Mouse (Mus musculus) liver, adult (tissue): ENCODE results near the gene Prdm11.

Experiments used
- GATA4 ChIP-seq: IDR thresholded peaks from 2 replicates; pipeline ENCODE4 v1.6.1; 2014; ENCODE audit warnings: mild to moderate bottlenecking, low read length; ENCODE audit not compliant: insufficient replicate concordance

Gene Prdm11

DNA sequence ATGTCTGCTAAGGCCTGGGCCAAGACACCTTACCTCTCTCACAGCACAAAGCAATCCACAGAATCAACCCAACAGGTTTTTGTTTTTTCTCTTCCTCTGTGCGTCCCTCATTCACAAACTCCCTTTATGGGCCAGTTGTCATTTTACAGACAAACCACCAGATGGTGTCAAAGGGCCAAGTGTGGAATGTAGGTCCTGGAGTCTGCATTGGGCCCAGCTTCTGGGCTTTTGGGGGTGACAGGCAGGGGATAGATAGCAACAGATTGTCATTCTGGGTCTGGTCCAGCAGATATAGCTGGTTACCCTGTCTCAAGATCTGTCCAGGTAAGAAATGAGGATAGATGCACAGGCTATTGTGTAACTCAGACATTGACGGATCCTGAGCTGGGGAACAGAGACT lies 23.0 kb upstream of the Prdm11 start:
- TF ChIP-seq GATA4, result no peak

DNA sequence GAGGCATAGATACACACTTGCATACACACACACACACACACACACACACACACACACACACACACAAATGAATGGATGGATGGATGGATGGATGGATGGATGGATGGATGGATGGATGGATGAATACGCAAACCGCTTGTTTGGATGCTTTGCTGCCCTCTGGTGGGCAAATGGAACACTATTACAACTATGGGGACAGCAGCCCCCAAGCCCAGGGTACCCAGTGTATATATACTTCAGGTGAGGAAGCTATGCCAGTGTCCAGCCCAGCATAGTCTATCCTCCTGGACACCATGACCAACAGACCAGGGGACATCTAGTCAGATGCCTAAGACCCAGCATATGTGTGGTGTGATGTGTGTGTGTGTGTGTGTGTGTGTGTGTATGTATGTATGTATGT lies 17.4 kb upstream of the Prdm11 start:
- no peak for TF ChIP-seq GATA4

DNA sequence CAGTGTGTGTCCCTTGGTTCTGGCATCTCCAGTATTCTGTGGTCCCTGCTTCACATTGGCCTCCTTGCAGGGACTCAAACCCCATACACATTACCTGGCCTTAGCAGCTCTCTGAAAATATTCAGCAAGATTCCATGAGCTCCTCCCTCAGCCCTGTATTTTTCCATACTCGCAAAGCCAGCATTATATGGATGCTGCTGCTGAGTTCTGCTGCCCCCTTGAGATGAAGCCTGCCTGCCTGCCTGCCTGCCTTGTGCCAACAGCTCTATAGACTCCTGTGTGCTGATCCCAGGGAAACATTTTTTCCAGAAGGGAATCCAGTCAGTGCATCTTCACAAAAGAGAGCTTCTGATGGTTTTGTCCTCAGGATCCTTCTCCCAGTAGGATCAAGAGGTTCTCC lies 5.9 kb upstream of the Prdm11 start:
- TF ChIP-seq GATA4, result no peak

DNA sequence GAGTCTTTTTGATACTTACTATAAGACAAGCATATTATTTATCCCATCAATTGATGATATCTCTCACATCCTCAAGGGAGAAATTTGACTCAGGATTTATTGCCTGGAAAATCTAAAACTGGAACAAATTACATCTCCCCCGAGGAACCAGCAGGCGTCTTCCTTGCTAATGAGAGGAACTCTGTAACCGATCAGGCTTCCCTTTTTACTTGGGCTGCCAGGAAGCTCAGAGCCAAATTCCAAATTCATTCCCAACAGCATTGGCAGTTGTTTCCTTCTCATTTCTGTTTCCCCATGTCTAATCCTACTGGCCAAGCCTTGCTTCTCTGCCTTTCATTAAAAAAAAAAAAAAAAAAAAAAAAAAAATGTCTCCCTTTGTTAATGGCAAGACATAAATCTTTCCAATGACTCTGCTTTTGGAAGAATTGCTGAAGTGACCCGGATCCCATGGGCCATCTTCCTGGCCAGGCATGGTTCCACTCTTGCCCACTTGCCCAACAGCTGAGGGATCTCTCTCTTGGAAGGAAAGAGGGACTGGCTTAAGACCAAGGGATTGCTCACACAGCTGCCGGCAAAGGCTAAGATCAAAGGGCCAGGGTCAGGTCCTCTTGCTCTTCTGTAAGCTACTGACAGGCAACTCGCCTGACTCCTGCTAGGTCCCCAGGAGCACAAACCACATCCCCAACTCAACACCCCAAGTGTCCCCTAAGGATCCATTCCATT lies 2.8 kb upstream of the Prdm11 start:
- no peak for TF ChIP-seq GATA4

DNA sequence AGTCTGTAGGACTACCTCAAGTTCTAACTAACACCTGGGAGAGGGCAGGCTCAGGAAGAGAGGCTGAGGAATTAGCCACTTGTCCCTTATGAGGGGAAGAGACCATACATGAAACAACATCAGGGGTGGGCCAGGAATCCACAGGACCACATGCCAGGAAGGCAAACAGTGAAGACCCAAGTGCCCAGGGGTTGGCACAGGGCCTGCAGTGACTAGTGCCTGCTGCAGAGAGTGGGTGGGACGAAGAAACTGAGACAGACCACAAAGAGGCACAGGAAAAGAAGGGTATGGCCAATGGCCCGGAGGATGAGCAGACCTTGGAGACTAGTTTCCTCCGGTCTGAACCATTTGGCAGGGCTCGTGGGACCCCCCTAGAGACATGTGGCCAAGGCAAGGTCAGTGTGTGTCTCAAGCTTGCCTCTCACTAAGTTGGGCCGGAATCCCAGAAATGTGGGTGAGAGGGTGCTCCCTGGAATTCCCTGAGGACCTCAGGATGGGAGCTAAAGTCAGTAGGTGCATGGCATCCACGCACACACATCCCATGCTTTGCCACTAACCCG lies 1.6 kb upstream of the Prdm11 start:
- TF ChIP-seq GATA4, result no peak

DNA sequence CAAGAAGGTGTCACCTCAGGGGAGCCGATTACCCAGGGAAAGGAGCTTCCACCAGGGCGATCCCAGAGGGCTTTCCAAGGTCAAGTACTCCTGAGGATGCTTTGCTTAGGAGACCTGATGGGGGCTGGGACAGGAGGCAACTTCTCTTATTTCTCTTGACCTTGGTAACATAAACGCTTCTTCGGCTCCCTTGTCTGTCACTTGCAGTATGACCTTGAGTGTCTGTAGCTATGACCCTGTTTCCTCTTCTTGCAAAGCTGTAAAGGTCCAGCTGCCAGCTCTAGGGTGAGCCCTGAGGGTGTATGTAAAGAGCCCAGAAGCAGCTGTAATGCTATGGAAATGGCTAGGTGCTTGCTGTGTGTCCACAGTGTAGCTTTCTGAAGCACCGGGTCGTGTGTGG lies 1.1 kb upstream of the Prdm11 start:
- TF ChIP-seq GATA4, result no peak

DNA sequence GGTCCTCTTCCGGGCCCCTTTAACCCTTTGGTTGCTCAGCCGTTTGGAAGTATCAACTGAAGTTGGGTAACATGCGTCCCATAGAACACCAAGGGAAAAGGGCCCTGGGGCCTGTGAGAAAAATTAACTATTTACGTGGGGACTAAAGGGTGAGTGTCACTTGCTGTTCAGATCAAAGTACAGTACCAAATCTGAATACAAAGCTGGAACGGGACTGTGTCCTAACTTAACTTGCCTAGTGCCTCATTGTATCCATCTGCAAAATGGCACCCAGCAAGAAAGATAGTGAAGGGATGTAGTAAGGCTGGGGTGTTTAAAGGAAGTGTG lies 505 bp upstream of the Prdm11 start:
- TF ChIP-seq GATA4, result no peak

DNA sequence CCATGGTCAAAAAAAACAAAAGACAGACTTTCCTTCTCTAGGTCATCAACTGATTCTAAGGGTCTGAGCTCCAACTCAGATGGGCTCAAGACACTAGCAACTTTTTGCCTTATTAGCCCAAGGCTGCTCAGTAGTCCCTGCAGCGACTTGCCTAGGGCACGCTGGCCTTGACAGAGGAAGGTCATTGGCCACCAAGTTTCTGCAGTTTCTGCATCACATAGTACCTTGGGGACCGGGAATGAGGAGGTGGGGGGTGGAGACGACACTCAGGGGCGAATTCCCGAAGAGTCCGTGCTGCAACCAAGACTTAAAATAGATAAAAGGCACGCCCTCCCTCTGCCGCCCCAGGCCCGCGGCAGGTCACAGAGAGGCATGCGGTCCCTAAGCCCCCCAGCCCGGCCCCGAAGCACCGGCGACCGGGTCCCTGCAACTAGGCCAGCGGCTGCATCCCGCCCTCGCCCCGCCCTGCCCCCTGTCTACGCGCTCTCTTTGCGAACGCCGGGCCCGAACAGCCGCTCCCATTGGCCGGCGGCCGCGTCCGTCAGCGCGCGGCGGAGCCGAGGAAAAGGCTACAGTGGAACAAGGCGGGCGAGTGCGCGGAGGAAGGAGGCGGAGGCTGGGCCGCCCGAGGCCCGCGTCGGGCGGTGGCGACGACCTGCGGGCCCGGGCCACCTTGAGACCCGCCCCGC lies 694 bp downstream of the Prdm11 start:
- TF ChIP-seq GATA4, result no peak

DNA sequence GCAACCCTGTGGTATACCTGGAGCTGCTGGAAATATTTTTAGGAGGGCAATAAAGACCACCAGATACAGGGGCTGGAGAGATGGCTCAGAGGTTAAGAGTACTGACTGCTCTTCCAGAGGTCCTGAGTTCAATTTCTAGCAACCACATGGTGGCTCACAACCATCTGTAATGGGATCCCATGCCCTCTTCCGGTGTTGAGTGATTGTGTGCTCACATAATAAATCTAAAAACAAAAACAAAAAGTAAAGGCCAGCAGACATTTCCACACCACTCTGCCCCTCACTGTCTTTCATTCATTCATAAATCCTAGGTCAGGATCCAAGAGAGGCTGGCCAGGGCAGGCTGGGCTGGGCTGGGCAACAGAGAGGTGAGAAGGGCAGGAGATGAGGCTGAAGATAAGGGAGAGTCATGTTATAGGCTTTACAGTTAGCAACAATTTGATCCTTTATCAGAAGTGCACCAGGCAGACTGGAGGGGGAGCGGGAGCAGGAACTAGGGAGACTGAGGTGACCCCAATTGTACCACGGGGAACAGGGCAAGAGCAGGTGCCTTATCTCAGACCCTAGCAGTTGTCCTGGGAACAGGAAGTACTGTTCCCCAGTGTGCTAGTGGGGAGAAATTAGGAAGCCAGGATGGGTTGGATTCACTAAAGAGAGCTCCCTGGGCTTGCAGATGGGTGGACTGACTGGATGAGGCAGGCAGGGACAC lies 2.4 kb downstream of the Prdm11 start:
- TF ChIP-seq GATA4, result no peak

DNA sequence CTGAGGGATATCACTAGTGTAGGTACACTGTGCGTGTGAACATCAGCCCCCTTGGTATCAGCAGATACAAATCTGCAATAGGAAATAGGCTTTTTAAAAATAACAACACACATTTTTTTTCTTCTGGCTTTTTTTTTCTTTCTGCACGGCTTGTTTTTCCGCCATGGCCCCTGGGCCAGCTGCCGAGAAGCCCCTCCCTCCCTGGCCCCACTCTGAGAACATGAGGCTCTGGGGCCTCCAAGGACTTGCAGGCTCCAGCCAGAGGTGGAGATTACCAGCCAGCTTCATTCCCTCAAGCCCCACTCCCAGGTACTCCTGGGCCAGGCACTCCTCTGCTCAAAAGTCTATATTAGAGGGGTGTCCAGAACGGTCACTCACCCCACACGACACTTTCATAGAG lies 4.5 kb downstream of the Prdm11 start:
- TF ChIP-seq GATA4, result no peak

DNA sequence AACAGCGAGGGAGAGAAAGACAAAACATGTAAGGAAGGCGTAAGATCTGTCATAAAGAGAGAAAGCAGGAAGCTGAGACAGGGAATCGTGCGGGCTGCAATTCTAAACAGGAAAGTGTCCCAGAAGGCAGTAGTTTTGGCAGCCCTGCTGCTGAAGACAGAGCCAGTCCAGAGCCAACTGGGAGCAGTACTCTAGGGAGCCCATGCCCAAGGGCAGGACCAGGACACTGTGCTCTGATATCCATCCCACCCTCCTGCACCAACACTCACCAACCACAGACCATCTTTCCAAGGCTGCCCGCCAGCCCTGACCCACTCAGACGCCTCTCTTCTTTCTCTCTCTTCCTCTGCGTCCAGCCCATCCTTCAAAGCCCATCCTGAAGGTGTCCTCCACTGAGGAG lies 5.1 kb downstream of the Prdm11 start:
- TF ChIP-seq GATA4, result no peak

DNA sequence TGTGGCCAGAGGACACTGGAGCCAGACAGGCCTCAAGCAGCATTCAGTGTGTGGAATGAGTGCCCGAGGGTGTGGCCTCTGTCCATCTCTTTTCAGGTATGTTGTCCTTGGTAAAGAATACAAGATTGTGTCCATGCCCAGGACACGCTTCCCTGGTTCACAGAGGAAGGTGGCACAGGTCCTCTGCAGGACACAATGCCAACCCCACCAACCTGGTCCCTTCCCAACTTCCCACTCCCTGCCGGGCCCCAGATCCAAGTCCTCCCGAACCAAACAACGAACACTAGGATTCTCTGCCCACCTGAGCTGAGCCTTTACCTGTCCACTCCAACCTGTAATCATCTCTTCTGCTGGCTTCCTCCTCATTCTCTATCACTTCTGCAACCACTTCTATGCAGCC lies 6.3 kb downstream of the Prdm11 start:
- TF ChIP-seq GATA4, result no peak

DNA sequence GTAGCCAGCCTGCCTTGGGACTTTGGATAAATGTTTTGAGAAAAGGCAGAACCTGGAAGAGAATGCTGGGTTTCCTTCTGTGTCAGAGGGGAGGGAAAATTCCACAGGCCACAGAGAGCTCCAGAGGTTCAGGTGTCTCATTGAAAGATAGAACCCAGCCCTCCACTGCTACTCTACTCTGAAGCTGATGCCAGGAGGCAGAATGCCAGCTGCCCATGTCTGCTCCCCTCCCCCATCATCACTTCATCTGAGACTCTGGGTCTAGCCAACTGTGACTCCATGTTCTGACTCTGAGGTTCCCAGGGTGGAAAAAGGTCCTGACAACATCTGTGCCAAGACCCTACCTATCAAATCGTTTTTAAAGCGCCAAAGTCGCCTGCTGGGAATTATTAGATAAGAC lies 6.9 kb downstream of the Prdm11 start:
- no peak for TF ChIP-seq GATA4

DNA sequence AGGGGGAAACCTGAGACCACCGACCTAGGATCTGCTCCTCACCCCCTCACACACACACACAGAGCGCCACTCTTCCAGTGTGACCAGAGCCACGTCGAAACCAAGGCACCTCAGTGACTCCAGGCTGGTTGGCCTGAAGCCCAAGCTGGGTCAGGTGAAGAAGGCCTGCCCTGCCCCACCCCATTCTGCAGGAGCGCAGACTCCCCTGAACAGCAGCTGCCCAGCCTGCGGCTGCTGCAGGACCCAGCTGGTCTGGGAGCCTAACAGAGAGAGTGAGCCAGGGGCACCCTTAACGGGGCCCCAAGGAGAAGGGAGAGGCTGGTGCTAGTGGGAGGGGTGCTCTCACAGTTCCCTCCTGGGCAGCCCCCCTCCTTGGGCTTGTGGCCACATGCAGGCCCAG lies 10.3 kb downstream of the Prdm11 start:
- TF ChIP-seq GATA4, result no peak

DNA sequence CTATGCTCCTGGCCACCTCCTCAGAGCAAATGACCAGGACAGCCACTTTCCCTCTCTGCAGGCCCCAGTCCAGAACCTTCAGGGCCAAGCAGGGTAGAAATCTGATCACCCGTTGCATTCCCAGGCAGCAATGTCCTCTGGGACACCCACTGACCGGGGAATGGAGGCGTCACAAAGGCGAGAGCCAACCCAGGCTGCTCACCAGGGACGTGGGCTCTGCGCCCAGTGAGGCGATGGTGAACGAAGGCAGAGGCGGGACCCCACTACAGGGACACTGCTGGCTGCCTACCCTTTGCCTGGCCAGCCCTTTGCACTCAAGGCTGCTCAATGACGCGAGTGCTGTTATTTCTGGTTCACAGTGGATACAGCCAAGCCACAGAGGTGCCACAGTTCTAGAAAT lies 13.3 kb downstream of the Prdm11 start:
- no peak for TF ChIP-seq GATA4

DNA sequence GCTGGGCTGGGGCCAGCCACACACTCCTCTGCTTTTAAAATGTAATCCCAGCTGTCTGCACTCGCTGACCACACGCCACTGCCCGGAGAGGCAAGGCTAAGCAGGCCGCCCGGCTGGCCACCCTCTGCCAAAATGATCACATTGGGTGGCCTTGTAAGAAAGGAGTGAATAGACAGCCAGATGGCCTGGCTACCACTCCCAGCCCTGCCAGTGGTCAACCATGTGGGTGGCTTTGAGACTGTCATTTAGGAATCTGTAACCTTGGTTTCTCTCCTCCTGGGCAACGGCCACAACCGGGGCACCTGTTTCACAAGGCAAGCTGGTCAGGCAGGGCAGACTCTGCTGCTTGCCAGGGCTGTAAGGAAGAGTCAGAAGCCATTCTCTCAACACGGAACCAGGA lies 13.9 kb downstream of the Prdm11 start:
- TF ChIP-seq GATA4, result no peak

DNA sequence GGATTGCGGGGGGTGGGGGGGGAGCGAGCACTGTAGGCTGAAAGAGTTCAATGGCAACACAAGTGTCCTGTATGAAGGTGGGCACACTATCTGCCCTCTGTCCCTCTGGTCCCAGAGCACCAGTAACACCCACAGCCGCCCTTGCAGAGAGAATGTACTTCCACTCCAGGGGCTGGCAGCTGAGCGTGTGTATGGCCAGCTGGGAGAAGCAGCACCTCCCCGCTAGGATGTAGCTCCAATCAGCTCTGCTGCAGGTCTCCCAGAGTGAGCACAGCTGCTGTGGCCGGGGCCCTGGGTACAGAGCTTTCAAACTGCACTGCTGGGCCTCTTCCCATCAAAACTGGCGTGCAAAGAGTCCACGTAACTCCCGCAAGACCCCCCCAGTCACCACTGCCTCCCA lies 14.9 kb downstream of the Prdm11 start:
- no peak for TF ChIP-seq GATA4

DNA sequence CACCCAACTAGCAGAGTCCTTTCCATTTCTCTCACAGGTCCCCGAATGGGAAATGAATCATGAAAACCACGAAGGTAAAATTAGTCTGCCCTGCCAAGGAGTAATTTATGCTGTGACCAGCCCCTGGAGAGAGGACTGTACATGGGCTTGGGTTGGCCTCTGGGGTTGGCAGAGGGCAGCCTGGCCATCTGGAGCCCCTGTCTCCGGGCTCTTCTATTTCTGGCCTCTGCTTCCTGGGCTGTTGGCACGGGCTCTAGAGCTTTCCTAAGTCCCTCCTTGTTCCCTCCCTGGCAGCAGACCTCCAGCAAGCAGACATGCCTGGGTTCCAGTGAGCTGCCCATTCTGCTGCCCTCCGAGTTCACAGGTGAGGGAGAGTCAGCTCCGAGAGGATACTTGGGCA lies 15.9 kb downstream of the Prdm11 start:
- no peak for TF ChIP-seq GATA4
